Mouse (Mus musculus) monocyte, adult 2 months (primary cell): ENCODE data around the gene Cox7b2.
"Not testable (repeated sequence)": the region's sequence is repeated elsewhere in the genome, so short reads cannot be mapped to it uniquely, and the experiment has no call there.

Experiments
- DNase-seq, 2 experiments: peaks; one replicate each; pipeline ENCODE4 v3.0.0; 2022; ENCODE audit warnings: low spot score in 2 of 2, low read depth in 1 of 2

Gene Cox7b2

GRCm38 (mm10) chr5:71548079-71548478 is at the start of gene Cox7b2:
TSS of gene Cox7b2 (minus strand) at chr5:71548205.
- no peak for DNase-seq

- no peak for DNase-seq
Measured at GRCm38 (mm10) chr5:71595321-71595720, 47.3 kb upstream of the Cox7b2 start.

- DNase-seq, result no peak
Measured at GRCm38 (mm10) chr5:71593745-71594255, 45.8 kb upstream of the Cox7b2 start.

DNA sequence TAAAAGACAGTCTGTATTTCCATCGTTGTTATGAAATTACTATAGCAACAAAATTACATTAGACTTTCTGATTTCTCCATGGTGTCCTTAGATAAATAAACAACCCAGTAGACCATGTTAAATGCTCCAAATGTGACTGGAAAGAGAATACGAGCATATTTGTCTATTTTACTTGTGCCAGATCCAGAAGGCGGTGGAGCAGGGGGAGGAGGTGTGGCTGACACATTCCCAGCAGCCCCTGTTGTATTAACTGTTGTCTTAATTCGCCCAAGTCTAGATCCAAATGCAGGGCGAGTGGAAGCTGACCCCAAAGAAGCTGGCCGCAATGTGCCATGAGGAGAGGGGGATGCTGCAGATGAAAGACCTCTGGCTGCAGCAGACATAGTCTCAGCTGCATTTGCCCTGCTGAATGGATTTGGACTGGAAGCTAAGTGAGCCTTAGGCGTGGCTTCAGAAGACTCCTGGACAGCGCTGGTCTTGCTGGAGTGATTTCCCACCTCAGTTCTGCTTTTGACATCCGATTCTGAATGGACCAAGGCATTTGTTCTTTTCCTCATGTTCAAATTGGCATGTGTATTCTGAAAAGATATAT is 23.7 kb upstream of the Cox7b2 start:
- no peak for DNase-seq

- no peak for DNase-seq
Measured at GRCm38 (mm10) chr5:71545554-71545953, 2.5 kb downstream of the Cox7b2 start.

- not testable (repeated sequence) for DNase-seq
Measured at GRCm38 (mm10) chr5:71525486-71525885, 22.5 kb downstream of the Cox7b2 start.

DNA sequence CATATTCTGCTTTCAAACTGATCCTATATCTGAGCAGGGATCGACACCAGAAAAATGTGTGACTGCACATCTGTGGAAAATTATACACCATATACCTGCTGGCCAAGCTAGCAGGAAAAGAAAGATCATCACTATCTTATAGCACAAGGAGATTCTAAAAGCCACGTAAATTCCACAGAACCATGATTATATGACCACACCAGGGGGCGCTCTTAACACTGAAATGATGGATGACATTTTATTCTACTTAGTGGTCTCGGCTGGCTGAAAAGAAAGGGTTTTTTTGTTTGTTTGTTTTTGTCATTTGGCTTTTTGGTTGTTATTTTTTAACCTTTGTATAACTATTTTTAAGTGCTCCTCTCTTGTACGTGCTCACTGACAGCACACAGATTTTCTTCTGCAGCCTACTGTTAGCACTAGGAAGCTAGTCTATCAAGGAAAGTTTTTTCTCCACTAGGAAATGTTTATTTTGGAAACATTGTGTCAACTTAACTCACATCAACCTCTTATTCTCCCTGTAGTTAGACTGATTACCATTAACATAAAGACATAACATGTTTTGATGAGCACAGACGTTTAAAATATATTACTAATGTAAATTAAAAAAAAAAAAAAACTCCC is 45.8 kb downstream of the Cox7b2 start:
- no peak for DNase-seq

DNA sequence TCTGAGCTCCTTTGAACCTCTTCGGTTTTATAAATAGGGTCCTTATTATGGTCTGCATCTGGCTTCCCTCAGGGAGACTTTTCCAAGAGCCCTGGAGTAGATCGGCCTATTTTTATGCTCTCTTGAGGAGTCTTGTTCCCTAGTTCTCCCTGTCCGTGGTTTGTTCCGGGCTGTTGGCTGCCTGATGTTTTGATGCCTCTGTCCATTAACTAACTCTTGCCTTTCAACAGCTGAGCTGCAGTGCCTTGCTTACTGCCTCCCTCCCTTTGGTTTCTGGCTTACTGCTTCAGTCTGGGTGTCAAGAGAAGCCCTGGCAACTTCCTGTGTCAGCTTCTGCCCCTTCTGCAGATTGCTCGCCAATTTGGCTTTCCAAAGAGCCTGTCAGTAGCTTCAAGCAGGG is 52.4 kb downstream of the Cox7b2 start:
- DNase-seq, result no peak

GRCm38 (mm10) chr5:71456957-71457356 is 91.0 kb downstream of the Cox7b2 start:
- no peak for DNase-seq

- no peak for DNase-seq
Measured at GRCm38 (mm10) chr5:71440174-71440573, 107.8 kb downstream of the Cox7b2 start.
